Mouse (Mus musculus) CH12.LX (cell line): ENCODE data around the gene Acvr1.

ENCODE experiments used
- CTCF ChIP-seq, 2 experiments: IDR thresholded peaks in 1 of 2; conservative IDR thresholded peaks in 1 of 2; 2 replicates each; pipeline ENCODE4 v1.5.1; 2011 to 2012; ENCODE audit warnings: low read depth in 2 of 2, low read length in 2 of 2, improper control_type of control experiment in 1 of 2, inconsistent platforms in 1 of 2, mild to moderate bottlenecking in 1 of 2, moderate library complexity in 1 of 2
- E2F4 ChIP-seq: IDR thresholded peaks from 2 replicates; pipeline ENCODE4 v1.6.1; 2011; ENCODE audit warnings: low read depth, low read length, improper control_type of control experiment; ENCODE audit not compliant: insufficient replicate concordance
- ELF1 ChIP-seq: IDR thresholded peaks from 2 replicates; pipeline ENCODE4 v1.6.1; 2014; ENCODE audit warnings: low read depth, mild to moderate bottlenecking, inconsistent platforms, low read length, improper control_type of control experiment
- MAZ ChIP-seq: IDR thresholded peaks from 2 replicates; pipeline ENCODE4 v1.6.1; 2012; ENCODE audit warnings: low read depth, mild to moderate bottlenecking, inconsistent platforms, low read length, improper control_type of control experiment, moderate library complexity
- MEF2A ChIP-seq: IDR thresholded peaks from 2 replicates; pipeline ENCODE4 v1.6.1; 2014; ENCODE audit warnings: low read depth, mild to moderate bottlenecking, inconsistent platforms, low read length, improper control_type of control experiment, borderline replicate concordance
- NRF1 ChIP-seq: IDR thresholded peaks from 2 replicates; pipeline ENCODE4 v1.6.1; 2014; ENCODE audit warnings: low read depth, mild to moderate bottlenecking, inconsistent platforms, low read length, improper control_type of control experiment, moderate library complexity
- POLR2A ChIP-seq: IDR thresholded peaks from 2 replicates; pipeline ENCODE4 v1.6.1; 2011; ENCODE audit warnings: low read depth, mild to moderate bottlenecking, improper control_type of control experiment, low read length
- RAD21 ChIP-seq: IDR thresholded peaks from 2 replicates; pipeline ENCODE4 v1.6.1; 2011; ENCODE audit warnings: low read depth, mild to moderate bottlenecking, low read length, improper control_type of control experiment, moderate library complexity
- UBTF ChIP-seq: IDR thresholded peaks from 2 replicates; pipeline ENCODE4 v1.6.1; 2012; ENCODE audit warnings: low read depth, mild to moderate bottlenecking, inconsistent platforms, low read length, improper control_type of control experiment, moderate library complexity
- USF1 ChIP-seq: IDR thresholded peaks from 2 replicates; pipeline ENCODE4 v1.6.1; 2014; ENCODE audit warnings: low read depth, mild to moderate bottlenecking, inconsistent platforms, low read length, improper control_type of control experiment
- ZKSCAN1 ChIP-seq: IDR thresholded peaks from 2 replicates; pipeline ENCODE4 v1.6.1; 2012; ENCODE audit warnings: low read depth, inconsistent platforms, low read length, improper control_type of control experiment, borderline replicate concordance

DNA sequence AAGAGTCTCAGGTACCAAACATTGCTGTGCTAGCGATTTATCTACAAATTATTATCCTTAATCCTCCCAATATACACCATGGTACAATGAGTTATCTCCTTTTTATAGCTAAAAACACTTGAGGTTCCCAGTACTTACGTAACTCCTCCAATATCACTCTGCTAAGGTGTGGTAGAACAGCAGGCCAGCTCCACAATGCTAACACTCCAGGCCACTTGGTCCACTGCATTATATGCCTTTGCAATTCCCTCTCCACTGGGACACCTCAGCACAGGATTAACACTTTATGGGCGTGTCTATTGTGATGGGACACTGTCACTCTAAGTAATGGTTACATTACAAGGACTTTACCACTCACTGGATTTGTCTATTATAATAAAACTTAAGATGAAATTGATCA is 30.2 kb downstream of the Acvr1 start:
- TF ChIP-seq USF1, result no peak
- no peak for TF ChIP-seq MEF2A
- no peak for TF ChIP-seq E2F4
- no peak for TF ChIP-seq ZKSCAN1
- TF ChIP-seq POLR2A, result no peak
- no peak for TF ChIP-seq RAD21
- no peak for TF ChIP-seq CTCF (conservative IDR thresholded peaks at IDR 0.05 in 1 of 2, IDR thresholded peaks at IDR 0.05 in 1 of 2; ENCODE audit: low read depth in 2 of 2, low read length in 2 of 2)
- no peak for TF ChIP-seq ELF1
- no peak for TF ChIP-seq MAZ
- no peak for TF ChIP-seq UBTF
- TF ChIP-seq NRF1, result no peak
